Mouse (Mus musculus) brain, adult 2 months (tissue): ENCODE results near the gene Ptcd2.

Source experiments
- DNase-seq: peaks from one replicate; pipeline ENCODE4 v3.0.0; 2011; ENCODE audit warnings: low read depth, low spot score

Ptcd2 gene

DNA sequence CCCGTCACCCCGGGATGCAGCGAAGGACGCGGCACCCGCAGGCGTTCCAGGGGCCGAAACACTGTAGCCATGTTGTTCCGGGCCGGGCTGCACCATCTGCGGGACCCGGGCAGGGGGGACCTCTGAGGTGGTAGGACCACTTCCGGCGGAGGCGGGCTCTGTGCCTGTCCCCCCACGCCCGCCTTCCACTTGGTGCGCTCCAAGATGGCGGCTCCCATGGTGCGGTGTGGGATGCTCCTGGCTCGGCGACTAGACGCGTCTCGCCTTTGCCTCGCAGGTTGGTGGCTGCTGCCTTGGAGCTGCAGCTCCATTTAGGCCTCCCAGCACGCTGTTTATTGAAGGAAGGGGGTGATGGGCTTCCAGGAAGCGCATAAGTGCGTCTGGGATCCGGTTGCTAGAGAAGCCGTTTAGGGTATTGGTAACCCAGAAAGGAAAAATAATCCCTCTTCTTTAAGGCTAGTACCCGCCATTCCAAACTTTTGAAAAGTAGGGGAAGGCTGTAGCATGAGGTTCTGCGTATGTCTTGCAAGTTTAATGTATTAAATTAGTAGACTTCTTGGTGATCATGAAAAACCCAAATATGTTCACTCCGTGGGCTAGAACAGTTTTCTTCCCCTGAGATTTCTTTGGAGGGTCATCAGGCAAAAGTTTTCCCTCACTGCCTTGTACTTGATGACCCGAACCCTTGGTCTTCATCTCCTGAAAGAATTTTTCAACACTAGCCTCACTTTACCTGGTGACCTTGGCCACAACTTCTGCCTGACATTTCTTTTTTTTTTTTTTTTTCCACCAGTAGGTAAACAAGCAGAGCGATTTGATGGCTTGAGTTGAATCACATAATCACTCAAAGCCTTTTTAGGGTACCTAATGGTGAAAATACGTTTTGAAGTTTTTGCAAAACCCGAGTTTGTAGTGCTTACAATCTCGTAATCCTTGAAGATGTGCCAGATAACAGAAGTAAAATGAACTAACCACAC, at the start of gene Ptcd2, which contains the start of gene Mrps27:
Gene Ptcd2, minus strand, starts transcription at position 107 of the 977 bp plus-strand sequence.
Gene Mrps27, plus strand, starts transcription at position 188 of the 977 bp plus-strand sequence.
- peak; percentile 98 for DNase-seq

DNA sequence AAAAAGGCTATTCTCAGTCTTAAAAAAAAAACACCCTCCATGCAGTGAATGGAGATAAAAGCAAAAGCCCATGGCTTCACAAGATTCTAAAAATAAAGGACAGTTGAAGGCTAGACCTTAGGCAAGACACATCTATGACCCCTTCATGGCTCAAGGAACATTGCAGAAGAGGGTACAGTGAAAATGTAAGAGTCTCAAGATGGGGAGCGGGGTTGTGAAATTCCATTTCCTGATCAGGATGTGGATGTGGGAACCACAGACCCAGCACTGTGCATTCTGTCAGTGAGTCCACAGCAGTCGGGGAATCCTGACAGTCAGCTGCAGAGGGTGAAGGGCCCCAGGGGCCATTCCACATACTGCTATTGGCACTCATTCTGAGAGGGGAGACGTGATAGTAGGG, 48.6 kb upstream of the Ptcd2 start:
- no peak for DNase-seq

DNA sequence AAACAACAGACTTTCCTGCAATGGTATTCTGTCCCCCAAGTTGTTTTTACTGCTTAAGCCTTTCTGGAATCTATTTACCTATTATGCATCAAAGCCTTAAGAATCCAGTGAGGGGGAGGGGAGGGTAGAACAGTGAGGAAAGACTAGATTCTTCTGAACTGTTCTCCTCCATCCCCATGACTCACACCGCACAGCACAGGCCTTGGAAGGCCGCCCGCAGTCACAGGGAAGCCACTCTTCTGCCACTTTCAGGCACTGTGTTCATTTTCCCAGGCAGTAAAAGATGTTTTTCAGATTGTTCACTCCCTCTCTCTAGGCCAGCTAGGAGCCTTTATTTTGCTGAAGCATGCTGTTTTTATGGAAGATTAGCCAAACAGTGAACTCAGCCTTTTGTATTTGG, 46.9 kb upstream of the Ptcd2 start:
- DNase-seq, result peak; percentile 90

DNA sequence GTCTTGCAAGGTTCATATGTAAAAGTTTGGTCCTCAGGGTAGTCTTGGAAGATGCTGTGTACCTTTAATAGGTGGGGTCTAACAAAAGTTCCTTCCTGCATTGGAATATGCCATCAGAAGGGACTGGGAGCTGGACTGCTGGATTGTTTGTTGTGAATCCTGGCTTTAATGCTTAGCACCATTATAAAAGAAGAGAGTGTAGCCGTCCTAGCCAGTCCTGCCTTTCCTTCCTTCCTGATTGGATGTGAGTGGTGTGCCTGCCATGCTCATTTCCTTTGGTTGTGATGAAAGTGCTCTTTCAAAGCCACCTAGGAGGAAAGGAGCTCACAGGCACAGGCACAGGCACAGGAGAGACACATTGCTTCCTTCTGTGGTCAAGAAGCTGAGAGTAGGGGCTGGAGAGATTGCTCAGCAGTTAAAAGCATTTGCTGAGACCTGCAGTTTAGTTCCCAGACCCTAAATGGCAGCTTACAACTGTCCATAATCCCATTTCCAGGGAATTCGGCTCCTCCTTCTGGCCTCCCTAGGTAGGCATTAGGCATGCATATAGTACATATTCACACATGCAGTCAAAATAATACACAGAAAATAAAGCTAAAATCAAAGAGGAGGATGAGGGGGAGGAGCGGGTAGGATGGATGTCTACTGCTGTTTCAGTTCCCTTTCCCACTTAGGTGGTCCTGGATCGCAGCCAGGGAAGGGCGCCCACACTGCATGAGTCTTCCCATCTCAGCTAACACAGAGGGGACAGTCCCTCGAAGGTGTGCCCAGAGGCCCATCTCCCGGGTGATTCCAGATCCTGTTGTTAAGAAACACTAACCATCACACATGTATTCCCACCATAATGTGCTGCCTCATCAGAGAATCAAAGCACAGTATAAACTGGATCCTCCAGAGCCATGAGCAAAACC, 43.7 kb upstream of the Ptcd2 start:
- peak; percentile 41 for DNase-seq

DNA sequence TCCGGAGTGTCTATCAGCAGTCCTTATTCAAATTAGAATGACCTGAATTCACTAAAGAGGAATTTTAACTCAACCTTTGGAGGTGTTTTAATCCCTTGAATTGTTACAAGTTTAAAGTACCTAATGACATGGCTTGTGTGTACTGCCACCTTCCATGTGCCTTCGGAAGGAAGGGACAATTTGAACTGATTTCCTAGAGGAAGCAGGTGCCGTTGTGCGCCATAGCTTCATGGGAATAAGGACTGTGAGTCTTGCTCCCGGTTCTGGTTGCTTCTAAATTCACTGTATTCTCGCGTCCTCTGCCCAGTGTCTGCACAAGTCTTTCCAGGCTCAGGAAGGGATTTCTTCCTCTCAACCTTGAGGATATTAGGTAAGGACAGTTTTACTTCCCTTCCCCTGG, 41.8 kb upstream of the Ptcd2 start:
- DNase-seq, result no peak

DNA sequence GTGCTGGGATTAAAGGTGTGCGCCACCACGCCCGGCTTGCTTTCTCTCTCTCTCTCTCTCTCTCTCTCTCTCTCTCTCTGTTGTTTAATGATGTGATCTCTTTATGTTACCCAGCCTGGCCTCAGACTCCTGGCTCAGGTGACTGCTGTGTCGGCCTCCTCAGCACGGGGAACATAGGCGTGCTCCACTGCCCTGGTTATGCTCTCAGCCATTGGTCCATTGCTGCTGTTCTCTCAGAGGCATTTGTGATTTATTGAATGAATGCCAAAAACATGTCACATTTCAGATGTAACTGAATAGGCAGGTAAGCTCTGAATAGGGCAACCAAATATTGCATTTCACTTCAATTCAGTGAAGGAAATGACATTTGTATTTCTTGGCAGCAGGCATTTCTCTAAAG, 41.4 kb upstream of the Ptcd2 start:
- no peak for DNase-seq

DNA sequence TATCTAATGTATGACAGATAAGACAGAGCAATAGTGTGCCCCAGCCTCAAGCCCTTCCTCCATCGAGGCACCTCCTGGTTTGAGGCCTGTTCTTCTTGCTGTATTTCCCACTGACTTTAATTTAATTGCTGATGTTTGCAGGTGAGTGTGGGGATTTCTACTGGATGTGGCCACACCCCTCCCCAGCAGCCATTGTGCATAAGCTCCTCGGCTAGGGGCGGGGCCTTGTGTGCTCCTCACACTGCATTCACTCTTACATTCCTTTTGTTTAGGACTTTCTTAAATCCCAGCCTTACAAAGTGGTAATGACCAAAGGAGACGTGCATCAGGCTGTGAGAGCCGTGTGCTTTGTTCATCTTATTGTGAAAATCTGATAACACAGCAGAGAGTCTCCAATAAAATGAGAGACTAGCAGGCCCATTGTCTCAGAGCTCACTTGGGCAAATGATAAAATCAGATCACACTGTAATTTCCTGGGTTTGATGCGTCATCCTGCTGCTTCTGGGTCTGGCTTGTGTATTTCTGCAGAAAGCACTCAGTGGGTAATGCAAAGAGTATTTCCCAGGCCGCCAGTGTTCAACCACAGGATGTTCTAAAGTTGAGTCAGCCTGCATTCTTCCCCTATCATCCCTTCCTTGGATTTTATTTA, 40.2 kb upstream of the Ptcd2 start:
- DNase-seq, result peak; percentile 52

DNA sequence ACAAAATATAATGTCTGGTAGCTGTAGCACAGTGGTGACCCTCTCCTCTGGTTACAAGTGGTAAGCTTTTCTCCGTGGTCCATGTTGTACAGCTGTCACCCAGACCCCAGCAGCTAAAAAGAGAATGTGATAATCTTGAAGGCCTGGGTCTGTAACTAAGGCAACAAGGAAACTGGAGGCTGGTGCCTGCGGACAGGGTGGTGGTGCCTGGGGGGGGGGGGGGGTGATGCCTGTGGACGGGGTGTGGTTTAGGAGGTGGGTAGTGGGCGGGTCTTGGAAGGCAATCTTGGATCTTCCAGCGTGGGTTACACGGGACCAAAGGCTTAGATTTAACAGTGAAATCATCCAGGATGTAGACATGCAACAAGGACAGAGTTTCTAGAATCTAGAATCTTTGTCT, 37.9 kb upstream of the Ptcd2 start:
- DNase-seq, result no peak

DNA sequence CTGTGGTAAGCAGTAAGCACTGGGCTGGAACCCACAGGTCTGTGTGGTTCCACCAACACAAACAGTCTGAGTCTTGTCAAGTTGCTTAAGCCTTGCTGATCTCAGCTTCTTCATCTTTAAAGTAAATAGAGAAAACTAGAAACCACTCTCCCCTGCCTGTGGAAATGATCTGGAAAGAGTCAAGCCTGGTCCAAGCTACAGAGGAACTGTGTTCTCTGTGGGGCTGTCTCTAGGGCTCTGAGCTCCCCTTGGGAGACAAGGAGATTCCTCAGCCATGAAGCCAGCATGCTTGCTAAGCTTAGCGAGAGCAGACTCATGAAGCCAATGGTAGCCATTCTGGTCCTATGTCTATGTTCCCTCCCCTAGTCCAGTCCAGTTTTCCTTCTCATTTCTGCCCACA, 33.7 kb upstream of the Ptcd2 start:
- no peak for DNase-seq

DNA sequence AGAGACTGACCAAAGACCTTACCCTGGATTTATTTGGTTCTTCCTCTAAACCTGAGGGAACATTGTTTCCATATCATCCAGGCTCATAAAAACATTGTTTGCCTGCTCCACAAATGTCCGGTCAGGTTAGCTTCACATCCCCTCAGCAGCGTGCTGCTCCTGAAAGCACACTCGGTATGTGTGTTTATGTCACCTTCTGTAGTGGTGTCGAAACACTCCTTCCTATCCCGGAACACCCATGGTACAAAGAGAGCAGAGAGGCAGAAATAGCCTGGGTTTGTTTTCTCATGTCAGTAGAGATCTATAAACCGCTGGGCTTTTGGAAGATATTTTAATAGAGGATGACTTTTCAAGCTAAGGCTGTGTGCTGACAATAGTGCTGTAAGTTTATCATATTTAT, 32.5 kb upstream of the Ptcd2 start:
- no peak for DNase-seq

DNA sequence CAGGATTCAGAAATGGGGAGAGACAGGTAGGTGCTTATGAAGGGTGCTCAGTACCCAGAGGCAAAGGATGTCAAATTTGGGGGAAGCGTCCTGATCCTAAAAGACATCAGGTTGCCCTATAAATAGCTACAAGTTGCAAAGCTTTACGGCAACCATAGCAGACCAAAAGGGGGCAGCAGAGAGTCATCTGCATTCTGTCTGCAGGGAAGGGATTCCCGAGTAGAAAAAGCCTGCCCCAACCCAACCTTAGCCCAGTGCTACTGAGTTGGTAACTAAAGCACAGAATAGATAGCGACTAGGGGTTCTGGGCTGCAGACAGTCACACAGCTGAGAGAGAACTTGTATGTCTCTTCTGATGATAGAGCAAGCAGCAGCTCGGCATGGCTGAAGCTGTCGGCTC, 31.0 kb upstream of the Ptcd2 start:
- DNase-seq, result peak; percentile 93

DNA sequence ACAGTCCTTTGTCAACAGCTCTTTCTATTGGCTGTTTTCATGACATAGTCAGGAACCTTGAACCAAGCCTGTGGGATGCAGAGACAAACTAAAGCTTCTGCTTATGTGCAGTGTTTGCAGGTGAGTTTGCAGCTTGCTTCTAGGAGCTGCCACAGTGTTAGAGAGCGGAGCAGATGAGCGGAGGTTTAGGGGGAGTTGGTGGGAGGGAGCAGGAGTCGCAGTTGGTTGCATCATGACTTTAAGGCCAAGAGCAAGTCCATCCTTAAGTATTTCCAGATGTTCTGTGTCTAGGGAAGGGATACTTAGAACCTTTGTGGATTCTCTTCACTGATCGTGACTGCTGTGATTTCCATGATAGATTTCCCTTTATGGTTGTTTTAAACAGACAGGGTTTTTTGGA, 29.7 kb upstream of the Ptcd2 start:
- no peak for DNase-seq

DNA sequence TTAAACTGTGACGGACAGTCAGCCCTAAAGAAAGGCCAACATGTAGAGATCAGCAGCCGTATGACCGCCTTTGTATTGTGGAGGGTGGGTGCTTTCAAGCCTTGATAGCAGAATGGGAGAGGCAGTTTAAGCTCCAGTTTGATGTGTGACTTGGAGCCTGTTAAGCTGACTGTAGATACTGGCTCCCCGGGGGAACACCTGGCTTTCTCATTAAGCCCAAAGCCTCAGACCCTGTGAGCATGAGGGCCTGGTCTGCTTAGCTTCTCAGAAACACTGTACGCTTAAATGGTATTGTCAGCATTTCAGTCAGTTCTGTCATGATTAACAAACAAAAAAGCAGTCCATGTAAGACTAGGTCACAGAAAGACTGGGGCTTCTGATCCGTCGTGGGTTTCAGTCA, 29.2 kb upstream of the Ptcd2 start:
- DNase-seq, result no peak

DNA sequence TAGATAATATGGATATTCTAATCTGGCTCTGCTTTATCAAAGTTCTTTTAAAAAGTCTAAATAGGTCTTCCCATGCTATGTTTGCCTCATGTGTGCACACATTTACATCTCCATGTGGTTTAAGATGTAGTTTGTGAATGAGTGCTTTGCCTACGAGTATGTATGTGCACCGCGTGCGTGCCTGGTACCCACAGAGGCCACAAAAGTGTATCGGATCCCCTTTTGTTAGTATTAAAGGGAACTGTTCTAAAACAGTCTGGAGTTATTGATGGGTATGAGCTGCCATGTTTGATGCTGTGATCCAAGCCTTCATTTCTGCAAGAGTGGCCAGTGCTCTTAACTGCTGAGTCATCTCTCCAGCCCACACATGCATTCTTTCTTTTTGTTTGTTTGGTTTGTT, 26.8 kb upstream of the Ptcd2 start:
- DNase-seq, result no peak

DNA sequence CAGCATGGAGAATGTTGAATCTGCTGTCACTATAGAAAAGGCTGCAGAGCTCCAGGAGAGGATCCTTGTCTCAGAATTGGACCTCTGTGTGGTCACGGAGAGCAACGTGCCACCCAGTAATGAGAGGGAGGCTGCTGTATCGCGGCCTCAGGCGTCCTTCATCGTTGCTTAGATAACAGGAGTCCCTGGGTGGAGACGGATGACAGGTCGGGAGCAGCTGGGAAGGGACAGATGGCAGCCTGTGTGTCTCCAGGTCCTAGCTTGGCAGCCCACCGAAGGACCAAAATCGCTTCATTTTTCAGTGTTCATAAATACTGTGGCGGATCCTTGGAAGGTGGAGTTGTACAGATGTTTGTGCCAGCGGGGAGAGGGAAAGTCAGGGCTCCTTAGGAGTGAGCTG, 24.6 kb upstream of the Ptcd2 start:
- peak; percentile 91 for DNase-seq

DNA sequence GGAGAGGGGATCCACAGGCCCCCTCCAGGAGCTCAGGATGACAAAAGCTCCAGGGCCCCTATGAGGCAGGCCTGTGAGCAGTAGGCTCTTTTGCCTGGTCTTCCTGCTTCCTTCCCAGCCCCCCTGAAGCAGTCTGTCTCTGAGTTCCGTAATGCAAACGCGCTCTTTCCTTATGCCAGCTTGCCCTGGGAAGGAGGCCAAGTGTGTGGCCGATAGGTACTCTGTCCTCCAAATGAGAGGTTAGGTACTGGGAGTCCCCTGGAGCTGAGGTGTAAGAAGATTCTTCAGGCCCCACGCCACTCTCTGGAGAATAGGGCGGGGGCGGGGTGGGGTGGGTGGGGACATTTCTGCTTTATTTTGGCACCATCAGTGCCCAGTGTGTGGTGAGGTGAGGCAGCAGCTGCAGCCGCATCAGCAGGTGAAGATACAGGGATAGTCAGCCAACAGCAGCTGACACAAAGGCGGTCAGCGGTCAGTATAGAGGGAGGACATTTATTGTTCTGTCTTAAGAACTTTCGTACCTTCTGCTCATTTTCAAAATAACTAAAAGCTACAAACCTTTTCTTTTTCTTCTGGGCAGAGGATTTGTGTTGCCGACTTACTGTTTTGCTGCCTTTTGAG, 23.2 kb upstream of the Ptcd2 start:
- peak; percentile 78 for DNase-seq

DNA sequence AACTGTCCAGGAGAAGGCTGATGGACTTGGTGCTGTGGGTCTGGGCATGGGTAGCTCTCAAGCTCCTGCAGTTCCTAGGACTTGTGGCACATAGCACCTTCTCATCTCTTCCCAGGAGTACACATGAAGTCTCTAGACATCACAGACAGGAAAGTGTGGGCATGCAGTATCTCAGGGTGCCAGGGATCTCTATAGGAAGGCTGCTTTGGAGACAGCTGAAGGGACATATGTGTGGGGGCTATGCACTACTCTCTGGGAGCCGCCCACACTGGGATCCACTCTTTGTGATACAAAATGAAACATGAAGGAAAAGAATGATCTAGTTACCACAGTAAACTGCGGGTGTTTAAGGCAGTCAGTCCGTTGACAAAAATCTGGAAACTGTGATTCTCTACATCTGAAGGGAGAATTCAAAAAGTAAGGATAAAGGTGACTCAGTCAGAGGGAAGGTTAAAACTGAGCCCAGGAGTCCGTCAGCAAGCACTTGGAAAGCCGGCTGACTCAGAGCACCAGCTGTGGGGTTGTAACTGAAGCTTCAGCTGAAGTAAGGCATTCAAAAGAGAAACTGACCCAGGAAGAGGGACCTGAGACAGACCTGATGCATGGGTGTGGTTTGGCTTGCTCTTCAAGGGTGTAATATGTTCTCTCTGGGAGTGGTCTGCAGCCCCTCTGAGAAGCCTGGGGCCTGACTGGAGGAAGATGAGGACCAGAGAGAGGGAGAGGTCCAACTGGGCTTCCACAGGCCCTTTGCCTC, 22.1 kb upstream of the Ptcd2 start:
- DNase-seq, result peak; percentile 94

DNA sequence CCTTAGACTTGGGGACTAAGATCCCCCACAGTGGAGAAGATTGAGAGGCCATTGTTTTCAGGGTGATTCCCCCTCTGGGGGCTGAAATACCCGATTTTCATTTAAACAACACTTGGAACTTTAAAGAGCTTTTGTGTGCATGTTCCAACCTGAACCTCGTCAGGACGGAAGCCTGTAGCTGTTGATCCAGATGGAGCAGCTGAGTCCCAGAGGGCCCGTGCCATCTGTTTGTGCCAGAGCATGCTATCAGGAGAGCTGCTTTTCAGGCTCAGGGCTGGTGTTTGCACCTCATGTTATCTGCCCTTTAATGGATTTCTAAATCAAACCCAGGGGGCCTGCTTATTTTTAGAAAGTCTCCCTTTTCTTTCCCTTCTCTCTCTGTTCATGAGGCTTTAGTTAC, 19.4 kb upstream of the Ptcd2 start:
- DNase-seq, result peak; percentile 65

DNA sequence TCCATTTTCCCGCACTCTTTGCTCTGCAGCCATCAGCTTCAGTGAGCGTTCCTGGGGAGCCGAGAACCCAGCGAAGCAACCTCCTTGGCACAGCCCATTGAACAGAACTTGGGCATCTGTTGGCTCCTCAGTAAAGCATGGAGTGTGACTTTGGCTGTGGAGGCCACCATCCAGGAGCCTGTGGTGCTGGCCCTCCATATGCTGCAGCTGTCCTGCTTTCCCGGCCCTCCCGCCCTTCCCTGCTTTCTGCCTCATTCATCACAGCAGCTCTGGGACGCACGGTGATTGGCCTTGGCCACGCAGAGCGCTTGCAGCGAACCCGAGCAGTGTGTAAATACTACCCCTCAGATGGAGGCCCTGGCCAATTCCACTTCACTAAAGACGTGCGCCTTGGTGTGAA, 14.4 kb upstream of the Ptcd2 start:
- DNase-seq, result peak; percentile 85

DNA sequence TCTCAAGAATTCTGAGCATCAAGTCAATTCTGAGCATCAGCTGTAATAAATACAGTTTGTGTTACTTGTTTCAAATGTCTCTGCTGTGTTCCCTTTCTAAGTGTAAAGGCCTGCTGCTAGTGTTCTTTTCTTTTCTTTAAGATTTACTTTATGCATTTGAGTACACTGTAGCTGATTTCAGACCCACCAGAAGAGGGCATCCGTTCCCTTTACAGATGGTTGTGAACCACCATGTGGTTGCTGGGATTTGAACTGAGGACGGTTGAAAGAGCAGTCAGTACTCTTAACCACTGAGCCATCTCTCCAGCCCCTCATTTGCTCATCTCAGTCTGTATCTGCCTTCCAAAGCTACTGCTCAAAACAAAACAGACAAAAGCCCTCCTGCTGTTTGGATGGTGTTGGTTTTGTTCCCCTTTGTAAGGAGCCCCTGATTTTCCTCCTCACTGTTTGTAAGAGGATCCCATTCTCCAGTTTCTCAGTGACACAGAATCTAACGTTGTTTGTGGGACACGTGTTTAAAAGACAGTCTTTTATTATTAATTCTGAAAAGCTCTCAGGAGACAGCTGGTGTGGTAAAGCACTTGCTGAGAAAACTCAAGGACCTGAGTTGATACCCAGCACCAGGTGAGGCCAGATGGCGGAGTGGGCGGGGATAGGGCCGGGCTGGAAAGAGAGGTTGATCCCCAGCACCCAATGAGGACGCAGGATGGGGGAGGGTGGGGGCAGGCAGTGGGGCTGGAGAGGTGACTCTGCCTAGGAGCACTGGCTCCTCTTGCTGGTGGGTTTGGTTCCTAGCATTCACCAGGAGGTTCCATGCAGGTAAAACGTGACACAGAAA, 12.1 kb upstream of the Ptcd2 start:
- DNase-seq, result peak; percentile 59
